Mouse (Mus musculus): ENCODE data around the gene 1700028P14Rik.
A peak's percentile ranks its signal among the peaks of the same experiment; 100 is the strongest.
"Not testable (repeated sequence)": the region's sequence is repeated elsewhere in the genome, so short reads cannot be mapped to it uniquely, and the experiment has no call there.

1700028P14Rik gene

DNA sequence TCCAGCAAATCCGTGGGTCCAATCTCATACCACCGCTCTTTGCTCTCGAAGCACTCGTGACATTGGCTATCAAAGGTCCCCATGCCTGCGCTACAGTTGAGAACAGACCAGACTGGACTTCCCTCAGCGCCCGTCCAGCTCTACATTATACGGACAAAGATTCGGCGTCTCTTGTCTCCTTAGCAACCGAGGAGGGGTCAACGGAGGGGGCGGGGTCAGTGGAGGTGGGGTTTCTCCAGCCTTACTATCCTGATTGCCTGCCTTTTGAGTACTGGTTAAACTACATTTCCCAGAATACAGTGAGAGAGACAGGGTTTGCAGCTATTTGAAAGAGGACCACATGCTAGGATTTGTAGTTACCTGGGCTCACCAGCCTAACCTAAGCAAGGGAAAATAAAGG is at the start of gene 1700028P14Rik:
1700028P14Rik (minus strand) TSS at position 169 of the 400 bp plus-strand sequence.
- DNase-seq = peak; percentile 73

DNA sequence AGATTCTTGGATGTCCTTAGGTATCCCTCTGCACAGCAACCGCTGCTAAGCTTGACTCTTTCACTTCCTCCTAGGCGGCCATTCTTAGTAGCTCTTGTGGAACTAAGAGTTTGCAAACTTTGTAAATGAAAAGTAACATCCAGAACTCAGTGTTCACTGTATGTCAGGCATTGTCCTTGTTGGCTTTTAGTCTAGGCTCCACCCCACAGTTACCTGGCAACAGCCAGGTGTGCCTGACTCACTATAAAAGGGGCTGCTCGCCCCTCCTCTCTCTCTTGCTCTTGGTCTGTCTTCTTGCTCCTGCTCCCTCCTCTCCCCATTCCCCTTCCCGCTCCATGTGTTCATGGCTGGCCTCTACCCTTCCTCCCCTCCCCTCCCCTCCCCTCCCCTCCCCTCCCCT is 46.5 kb upstream of the 1700028P14Rik start:
- no peak for DNase-seq

DNA sequence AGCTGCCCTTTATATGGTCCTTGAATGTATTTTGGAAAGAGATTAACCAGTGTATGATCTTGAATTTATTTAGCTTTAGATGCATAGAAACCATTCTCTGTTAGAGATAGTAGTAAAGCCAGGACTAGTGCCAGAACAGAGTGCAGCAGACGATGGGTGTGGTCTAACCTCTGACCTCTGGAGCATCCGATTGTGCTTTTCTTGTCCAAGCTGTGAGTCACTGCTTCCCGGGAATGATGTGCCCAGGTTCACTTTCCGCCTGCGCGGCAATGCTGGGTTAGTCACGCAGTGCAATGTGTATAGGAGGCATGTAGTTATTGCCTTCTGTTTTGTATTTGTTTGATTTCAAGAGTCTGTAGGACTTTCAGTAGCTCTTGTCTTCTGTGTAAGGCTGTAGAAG is 45.8 kb upstream of the 1700028P14Rik start:
- peak; percentile 34 for DNase-seq

DNA sequence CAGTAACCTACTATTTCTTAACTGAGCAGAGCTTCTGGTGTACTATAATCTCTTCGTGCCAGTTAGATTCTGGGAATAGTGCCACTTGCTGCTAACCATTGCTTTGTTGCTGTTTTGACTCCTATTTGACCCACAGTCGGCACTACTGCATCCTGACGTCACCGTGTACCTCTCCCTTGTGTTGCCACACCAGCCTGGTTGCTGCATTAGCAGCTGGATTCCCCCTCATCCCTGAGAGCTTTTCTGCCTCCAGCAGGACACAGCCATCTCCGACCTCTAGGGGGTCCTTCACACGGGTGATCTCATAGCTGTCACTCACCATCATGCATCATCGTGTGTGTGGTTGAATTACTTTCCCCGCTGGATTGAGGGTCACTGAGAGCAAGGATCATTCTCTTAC is 45.2 kb upstream of the 1700028P14Rik start:
- DNase-seq = no peak

DNA sequence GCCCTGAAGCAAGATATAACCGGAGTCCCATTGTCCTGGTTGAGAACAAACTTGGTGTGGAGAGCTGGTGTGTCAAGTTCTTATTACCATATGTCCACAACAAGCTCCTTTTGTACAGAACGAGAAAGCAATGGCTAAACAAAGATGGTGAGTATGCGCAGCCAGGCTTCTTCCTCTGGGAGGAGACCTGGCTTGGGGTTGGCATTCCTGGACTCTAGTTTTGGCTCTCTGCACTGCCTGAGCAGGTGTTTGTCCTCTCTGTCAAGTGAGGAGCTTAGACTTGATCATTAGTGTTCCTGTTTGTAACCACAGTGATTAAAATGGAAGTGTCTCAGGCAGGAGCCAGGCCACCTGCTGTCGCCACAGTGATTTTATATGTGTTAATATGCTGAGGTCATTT is 41.7 kb upstream of the 1700028P14Rik start:
- DNase-seq = no peak

DNA sequence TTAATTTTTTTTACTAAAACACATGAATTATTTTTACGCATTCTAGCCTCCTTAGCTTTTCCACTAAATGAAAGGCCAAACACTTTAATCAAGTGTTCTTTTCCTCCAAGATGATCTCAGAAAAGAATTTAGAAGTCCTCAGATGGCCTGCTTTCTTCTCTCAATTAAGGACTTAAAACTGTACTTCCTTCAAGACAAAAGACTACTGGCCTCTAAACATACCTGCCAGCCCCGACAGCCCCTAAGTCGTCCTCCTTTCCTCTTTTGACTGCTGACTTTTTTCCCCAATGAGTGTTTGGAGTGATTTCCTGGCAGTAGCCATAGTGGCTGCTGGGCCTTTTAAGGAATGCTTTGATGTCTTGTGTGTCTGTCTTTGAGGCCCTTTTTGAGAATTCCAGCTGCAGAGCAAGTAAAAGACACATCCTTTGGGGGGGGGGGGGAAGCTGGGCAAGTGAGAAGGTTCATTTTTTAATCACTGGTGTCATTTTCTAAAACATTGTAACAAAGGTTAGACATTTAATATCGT is 35.9 kb upstream of the 1700028P14Rik start:
- DNase-seq = no peak

DNA sequence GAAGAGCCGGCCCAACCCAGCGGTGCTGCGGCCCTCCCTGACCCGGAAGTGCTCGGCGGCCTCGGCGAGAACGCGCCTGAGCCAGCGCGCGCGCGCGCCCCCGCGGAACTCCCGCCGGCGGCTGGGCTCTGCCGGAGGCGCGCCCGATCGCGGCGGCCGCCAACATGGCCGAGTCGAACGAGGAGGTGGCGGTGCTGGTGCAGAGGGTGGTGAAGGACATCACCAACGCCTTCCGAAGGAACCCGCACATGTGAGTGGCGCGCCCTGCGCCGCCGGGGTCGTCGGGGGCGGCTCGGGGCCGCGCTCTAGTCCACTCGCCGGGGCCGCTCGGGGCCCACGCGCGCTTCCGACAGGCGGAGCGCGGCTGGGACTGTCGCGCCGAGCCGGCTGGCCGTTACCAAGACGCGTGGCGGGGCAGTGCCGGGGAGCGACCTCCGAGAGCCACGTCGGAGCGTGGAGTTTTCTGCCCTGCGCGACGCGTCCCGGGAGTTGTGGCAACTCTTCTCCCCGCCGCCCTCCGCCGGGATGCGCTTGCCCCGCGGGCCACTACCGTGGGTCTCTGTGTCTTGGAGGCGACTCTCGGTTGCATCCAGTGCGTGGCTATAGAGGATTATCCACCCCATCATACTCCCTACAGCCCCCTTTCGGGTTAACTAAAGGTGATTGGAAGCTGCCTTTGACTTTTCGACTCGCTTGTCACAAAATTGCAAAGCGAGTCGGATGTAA is 34.8 kb upstream of the 1700028P14Rik start, which contains the start of gene Ptar1:
Ptar1 (plus strand) TSS at position 134 of the 726 bp plus-strand sequence.
- peak; percentile 91 for DNase-seq

DNA sequence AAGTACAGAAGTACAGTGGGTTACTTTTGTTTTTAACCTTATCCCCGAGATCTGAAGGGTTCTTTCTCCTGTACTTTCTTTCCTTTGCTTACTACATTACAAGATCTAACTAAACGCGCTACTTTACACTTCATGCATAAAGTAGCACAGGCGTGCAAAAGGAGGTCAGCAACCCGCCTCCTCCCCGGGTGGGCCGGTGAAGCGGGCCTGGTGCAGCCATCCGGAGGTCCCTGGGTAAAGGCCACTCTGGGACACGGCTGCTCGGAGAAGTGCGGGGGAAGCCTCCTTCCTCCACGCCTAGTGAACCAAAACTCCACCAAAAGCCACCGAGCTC is 34.3 kb upstream of the 1700028P14Rik start:
- DNase-seq = no peak

DNA sequence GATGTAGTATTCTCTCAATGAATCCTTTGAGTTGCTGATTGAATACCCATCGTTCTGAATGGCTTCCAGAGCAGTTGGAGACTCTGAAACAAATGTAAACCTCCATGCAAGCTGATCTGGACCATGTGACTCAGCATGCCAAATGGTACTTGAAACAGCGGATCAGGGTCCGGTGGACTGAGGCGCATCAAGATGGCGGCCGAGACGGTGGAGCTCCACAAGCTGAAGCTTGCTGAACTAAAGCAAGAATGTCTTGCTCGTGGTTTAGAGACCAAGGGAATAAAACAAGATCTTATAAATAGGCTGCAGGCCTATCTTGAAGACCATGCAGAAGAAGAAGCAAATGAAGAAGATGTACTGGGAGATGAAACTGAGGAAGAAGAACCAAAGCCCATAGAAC is 23.0 kb upstream of the 1700028P14Rik start:
- DNase-seq = not testable (repeated sequence)

DNA sequence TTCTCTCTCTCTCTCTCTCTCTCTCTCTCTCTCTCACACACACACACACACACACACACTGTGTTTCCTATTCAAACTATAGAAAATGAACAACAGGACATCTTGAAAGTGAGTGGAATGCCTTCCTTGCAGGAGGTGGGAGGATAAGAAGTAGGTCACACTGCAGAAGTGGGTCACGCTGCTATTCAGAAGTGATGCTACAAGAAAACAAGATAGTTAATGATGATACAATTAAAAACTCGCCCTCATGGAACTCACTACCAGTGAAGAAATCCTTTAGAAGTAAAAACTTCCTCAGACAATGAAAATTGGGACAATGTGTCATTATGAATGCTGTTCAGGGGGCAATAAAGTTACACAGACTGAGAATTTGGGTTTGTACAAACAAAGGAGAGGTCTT is 20.4 kb upstream of the 1700028P14Rik start:
- no peak for DNase-seq

DNA sequence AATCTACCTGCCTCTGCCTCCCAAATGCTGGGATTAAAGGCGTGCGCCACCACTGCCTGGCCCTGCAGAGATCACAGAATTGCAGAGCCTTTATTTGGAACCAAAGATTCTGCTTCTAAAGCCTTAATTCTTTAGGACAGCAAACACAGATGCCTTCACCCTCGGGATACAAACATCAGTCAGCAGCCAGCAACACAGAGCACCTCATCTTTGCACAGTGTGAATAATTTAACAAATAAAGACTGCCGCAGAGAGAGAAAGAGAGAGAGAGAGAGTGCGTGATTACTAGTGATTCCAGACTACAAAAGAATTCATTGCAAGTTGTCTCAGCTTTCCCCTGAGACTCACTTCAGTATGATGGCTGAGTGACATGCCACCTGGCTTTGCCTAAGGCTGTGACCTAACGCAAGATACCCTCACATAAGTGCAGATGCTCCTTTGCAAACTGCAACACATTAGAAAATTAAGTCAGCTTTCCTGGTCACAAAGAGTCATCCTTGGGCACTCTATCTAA is 15.6 kb upstream of the 1700028P14Rik start:
- no peak for DNase-seq

DNA sequence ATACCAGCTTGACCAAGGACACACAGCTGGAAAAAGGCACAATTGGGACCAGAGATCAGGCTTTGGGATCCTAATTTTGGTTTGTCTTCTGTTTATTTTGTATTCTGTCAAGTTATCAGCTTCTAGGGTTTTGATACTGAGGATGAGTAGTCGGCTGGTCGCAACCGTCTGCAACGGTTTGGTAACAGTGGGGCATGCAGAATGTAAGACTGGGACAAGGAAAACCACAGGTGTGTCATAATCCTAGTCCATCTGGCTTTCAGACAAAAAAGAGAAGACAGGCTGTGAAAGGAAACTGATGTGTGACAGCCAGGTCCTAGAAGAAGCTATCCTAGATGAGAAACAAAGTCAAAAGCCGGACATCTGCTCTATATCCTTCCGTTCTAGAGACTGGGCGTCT is 11.5 kb upstream of the 1700028P14Rik start:
- DNase-seq = no peak

DNA sequence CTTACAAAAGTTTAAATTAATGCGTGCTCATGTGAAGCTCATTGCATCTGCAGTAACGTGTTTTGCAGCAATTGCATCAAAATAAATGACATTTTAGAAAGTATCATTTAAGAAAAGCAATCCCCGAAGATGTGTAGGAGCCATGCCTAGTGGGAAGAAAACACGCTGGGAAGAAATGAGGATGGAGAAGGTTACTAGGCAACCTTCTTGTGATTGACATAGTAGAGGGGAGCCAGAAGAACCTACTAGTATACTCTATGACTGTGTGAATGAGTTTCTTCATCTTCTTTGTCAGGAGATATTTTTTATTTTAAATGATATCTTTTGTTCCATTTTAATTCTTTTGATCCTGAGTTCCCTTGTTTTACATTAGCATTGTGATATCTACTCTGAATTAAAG is 5.7 kb upstream of the 1700028P14Rik start:
- no peak for DNase-seq

DNA sequence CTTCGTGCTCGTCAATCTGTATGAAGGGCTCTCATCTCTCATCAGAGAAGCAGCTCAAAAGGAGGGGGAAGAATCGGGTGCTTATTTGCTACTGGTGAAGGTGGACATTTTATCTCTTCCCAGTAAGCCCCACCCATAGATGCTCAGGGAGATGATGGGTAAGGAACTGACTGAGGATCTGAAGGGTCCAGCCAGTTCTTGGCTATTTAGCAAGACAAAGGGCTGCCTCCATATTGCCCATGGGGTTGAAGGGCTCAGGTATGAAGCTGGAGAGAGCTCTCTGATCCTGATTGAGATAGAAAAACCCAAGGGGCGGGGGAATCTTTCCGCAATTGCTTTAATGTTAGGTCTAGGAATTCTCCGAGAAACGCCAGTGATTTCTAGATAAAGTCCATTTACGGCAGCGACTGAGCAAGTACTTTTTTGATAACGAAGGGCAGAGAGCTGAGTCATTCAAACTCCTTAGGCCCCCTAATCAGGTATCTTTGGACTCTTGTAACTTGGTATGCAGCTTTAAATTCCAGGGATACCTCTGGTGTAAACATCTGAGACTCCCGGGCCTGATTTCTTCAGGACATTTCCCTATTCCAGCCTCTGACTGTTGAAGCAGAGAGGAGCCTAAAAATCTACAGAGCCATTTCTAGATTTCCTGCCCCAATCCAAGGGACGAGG is 4.8 kb upstream of the 1700028P14Rik start:
- no peak for DNase-seq

DNA sequence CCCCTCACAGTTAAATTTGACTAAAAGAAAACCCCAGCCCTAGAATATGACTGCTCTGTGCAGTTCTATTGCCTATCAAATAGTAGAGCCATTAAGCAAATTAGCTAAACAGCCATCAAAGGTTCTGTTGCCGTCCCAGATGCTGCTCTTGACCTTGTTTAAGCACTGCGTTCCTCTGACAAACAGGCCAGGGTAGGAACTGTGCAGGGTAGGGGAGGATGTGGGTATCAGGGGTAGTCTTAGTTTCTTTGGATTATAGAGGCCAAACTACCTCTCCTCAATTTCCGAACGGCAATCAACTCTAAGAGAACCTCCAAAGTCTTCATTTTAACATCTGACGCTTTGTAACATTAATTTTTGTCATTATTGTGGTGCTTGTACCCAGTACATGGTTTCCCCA is 542 bp upstream of the 1700028P14Rik start:
- DNase-seq = no peak

DNA sequence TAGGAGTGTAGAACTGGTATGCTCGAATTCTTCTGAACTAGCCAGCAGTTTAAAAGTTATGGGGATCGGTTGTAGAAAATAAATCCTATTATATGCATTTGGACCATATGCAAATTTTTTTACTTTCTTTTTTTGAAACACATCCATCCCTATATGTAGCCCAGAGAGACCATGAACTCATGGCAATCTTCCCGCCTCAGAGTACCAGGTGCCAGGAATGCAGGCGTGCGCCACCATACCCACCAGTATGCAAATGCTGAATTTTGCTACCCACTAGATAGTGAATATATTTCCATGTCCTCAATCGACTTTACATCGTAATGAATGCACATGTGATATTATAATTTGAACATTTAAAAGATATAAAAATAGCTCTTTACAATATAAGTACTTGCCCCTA is 5.3 kb downstream of the 1700028P14Rik start:
- DNase-seq = no peak

DNA sequence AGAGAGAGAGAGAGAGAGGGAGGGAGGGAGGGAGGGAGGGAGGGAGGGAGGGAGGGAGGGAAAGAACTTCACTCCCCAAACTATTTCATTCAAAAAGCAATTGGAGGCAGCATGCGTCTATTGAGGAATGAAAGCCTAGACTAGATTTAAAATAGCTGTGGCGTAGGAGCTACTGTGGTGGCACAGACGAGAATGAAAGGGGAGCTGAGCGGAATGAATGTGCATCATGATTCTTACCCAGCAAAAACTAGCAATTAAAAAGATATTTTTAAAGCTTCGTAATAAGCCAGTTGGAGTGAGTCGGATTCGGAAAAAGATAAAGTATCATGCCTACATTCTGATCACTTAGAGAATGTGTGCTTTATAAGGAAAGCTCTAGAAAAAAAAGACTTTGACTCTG is 7.3 kb downstream of the 1700028P14Rik start:
- DNase-seq = no peak

DNA sequence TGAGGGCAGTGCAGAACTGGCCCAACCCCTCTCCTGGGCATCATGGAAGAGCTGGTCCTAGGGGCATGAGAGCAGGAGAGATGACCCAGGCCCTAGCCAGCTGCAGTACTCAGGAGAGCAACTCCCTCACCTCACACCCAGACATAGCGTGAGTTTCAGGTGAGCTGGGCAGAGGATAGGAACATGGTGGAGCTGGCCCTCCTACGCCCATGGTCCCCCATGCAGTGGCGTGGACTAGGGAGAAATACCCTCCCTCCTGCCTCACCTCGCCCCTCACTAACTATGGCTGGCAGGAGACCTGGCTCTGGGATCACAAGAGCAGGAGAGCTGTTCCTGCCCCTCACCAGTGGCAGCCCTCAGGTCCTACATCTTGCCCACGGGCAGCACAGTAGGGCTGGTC is 8.8 kb downstream of the 1700028P14Rik start:
- no peak for DNase-seq

DNA sequence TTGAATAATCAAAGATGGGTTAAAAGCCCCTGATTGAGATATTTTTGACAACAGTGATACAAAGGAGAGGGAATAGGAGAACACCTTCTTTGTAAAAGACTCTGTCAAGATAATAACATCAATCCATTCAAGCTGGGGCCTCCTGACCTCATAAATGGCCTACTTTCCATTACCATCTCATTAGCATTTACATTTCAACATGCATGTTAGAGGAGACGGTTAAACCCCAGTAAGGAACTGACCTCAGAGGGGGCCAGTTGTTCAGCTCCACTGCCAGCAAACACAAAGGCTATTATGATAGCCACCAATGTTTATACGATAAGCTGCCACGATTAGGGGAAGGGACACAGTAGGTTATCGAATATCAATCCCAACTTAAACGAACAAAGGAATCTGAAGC is 15.8 kb downstream of the 1700028P14Rik start:
- DNase-seq = no peak

DNA sequence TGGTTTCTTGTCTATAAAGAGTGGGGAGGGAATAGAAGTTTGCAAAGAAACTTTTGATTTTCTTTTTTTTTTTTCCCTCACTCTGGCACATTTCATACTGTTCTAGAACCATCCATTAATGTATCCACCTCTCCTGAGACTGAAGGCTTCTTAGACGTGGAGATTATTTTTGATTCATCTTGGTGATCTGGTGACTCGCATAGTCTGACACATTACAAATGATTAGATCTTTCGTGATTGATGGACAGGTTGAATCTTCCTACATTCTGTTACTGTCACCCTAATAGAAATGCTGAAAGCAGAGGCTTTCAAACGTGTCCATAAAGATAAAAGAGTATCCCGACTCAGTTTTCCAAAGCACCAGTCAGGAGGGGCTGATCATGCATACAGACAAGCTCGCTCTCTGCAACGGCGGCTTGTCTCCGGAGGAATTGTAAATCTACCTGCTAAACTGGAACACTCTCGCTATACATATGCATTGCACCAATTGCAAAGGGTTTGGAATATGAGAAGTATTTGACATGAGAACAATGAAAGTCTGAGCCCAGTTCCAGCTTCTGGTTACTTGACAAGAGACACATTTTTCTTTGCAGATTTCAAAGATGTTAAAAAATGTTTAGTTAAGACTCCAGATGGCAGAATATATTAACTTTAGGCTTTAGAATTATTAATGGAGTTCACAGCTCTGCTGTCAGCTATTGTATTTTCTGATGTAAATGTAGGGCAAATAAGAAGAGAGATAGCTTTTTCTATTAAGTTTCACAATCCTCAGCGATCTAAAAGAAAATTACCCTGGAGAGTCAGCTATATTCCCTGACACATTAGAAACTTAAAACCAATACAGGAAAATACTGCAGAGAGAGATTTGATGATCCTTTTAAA is 20.8 kb downstream of the 1700028P14Rik start:
- no peak for DNase-seq

DNA sequence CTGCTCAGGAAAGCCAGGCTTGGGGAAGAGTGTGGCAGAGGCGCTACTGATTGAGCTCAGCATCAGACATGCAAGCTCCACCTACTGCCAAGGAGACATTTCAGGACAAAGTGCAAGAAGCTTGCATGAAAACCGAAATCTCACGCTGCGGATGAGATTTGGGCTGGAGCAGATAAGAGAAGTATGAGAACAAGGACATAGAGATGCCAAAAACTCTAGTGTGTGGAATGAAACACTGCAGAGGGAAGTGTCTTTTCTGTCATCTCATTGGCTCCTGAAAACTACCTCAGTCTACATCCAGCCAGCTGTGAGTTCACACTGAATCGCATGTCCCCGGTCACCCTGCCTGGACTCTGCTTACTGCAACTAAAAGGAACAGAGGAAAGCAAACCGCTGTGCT is 38.3 kb downstream of the 1700028P14Rik start:
- DNase-seq = peak; percentile 2

DNA sequence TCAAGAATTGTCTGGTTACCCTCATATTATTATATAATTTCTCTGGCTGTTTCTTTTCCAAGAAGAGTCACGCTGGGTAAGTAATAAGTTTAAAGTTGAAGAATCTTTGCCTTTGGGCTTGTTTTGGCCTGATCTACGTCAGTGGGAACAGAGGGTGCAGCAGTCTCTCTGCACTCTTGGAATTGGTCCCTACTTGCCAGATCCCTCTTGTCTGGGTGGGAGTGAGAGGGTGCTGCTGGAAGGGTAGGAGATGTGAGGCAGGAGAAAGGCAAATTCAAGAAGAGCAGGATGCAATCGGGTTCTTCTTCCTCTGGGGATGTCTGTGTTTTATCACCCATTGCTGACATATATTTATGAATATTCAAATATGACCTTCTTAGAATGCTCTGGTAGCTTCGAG is 42.9 kb downstream of the 1700028P14Rik start:
- DNase-seq = no peak

DNA sequence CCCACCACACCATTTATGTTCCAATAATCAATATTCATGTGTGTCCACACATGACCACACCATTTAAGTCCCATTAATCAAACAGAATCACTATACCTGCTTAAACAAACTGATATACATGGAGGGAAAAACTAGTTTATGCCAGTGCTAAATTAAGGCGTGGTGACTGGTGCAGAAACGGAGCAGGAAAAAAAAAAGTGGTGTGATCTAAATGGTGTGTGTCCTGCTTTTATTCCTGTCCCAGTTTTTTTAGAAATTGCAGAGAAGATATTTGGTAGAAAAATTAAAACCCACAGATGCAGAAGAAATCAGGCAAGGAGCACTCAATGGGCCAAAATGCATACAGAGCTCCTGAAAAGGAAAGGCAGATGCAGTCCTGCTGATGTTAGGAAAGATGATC is 44.7 kb downstream of the 1700028P14Rik start:
- DNase-seq = no peak
